Mouse (Mus musculus) small intestine, adult 2 months (tissue): ENCODE data around the gene Itih3.

Experiments
- CTCF ChIP-seq: fragments of 200-500 bp; IDR thresholded peaks from 2 replicates; pipeline ENCODE4 v1.5.1; 2012; ENCODE audit warnings: low read depth, mild to moderate bottlenecking, control low read depth, inconsistent platforms, low read length, moderate library complexity, mixed read lengths; ENCODE audit not compliant: insufficient replicate concordance, insufficient read length; ENCODE audit errors: extremely low read depth
- POLR2A ChIP-seq: fragments of 200-500 bp; IDR thresholded peaks from 2 replicates; pipeline ENCODE4 v1.6.1; 2012; ENCODE audit warnings: low read depth, mild to moderate bottlenecking, control low read depth, inconsistent platforms, low read length, moderate library complexity

DNA sequence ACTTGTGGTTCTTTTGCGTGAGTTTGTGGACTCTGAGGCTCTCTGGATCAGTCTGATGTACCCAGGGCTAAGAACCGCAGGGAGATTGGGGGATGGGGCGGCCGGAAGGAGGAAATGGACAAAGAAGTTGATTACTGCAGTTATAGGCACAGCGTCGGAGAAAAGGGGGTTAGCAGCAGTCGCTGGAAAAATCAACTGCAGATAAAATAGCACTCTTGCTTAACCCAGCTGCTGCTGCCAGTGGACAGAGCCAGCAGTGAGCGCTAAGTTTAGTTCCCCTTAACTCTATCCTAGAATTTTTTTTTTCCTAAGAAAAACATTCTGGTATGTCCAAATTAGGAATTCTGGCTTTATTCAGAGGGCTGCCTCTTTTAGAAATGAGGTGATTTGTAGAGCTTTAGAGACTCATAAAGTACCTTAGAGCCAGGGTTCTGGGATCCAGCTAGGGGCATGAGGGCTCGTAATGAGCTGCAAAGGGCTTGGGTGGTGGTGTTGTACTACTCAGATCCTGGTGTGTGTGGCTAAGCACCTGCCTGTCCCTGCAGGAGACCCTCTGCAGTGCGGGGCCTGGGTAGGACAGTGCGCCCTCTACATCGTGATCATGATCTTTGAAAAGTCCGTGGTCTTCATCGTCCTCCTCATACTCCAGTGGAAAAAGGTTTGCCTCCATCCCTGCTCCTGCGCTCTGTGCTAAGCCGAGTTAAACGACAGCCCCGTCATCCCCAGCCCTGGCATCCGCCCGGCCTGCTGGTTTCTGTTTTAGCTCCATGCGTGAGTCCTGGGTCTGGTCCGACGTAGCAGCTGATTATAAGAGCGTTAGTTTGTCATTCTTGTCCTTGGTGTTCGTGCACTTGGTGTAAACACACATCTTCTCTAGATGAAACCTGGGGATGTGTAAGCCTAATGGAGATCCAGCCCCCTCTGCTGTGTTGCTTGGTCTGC is 53.1 kb downstream of the Itih3 start:
- TF ChIP-seq CTCF (no peak), POLR2A (no peak)
